Mouse (Mus musculus): ENCODE measurements around the gene Srpk1.
A peak's percentile ranks its signal among the peaks of the same experiment; 100 is the strongest.

Gene Srpk1

GRCm38 (mm10) chr17:28553040-28553793 lies 69.3 kb downstream of the Srpk1 start:
- DNase-seq, result peak; percentile 73

DNA sequence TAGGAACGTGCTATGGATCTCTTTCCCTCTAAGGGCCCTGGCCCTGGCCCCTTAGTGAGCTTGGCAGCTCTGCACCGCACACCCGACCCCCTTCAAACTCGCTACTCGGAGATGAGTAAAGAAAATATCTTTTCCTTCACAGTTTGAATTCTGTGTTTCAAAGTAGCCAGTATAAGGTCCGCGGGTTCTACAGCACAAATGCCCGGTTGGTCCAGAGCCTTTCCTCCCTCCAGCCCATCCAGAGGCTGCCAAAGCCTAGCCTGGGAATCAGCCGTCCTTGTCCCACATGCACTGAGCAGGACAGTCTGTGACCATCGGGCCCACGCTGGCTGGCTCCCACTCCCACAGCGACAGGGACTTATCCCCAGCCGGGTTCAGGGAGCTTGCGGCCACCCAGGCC lies 73.4 kb downstream of the Srpk1 start, which contains the start of gene Clpsl2:
TSS of gene Clpsl2 (plus strand) at position 301 of the 400 bp plus-strand sequence.
- no peak for DNase-seq

DNA sequence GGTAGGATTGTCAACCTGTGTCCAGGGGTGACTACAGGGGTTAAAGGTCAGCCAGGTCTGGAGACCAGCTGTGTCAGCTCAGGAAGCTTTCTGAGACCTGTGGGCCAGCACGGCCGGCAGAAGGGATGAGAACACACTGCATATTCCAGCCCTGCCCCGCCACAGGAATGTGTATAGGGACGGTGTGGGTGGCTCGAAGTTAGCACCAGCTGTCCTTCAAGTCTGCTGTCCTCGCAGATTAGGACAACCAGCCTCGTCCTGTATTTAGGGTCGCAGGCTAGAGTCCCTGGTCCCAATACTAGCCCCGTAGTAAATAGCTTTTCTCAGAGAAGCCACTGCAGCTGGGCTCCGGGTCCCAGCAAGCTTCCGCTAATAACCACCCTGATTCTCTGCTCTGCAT lies 74.0 kb downstream of the Srpk1 start:
- no peak for DNase-seq

DNA sequence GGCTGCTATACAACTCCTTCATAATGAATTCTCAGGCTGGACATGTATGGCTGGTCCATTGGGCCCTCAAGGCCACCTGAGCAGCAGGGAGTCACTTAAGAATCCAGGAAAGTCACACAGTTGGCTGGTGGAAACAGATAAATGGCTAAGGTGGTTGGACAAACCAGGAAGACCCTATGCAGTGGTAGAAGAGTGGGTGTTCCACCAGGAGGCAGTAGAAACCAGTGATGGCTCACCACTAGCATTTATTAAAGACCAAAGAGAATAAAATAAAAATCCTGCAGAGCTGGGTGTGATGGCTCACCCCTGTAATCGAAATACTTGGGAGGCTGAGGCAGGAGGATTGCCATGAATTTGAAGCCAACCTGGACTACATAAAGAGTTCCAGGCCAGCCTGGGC lies 75.6 kb downstream of the Srpk1 start:
- no peak for DNase-seq

DNA sequence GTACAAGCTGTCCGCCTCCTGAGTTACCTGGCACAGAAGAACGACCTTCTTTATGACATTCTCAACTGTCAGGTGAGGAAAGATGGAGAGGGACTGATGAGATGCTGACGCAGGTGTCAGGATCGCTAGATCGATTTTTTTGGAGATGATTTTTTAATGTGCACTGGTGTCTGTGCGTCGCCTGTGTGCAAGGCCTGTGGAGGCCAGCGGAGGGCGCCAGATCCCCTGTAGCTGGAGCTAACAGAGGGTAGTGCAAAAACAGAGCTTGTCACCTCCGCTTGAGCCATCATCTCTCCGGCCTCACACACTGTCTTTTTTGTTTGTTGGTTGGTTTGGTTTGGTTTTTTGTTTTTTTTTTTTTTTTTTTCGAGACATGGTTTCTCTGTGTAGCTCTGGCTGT lies 84.6 kb downstream of the Srpk1 start:
- no peak for DNase-seq
